Mouse (Mus musculus): ENCODE results near the gene Foxp1. TPM values are rescaled to one million over a fixed set of nuclear protein-coding genes. Genes with fewer than 3 reads are reported as not detected.

The Foxp1 gene
- polyA plus RNA-seq, 1 experiment from 2014 or later, result 70.4 TPM

GRCm38 (mm10) chr6:99013119-99013865 is 509.2 kb downstream of the Foxp1 start:
- Histone ChIP-seq H3K27ac (peak overlapping the region; percentile 61), H3K36me3 (peaks cover 8% of the 10 kb centered on the region), H3K27me3 (no peaks in the 10 kb centered on the region), H3K9ac (replicated peaks) (no peak overlapping the region), H3K9me3 (no peaks in the 10 kb centered on the region), H3K4me3 (replicated peaks) (no peak overlapping the region), H3K4me2 (replicated peaks) (peak overlapping the region; percentile 19; the same call in 1 of the 2 replicates), H3K4me1 (replicated peaks) (peaks cover 62% of the 10 kb centered on the region)
- 0 out of 2 replicates have a peak, but pooled peaks have one; percentile 31 for ATAC-seq
- 15% methylated on average over 14 of the region's 14 CpGs for WGBS

GRCm38 (mm10) chr6:99011895-99012584 is 510.5 kb downstream of the Foxp1 start:
- no peak for ATAC-seq
- H3K36me3 ChIP-seq, result peaks cover 20% of the 10 kb centered on the region
- 61% methylated on average over 8 of the region's 8 CpGs for WGBS
- H3K9me3 ChIP-seq, result no peaks in the 10 kb centered on the region
- 0 out of 2 replicates have a peak overlapping the region, but pooled peaks have one; percentile 61 for H3K27ac ChIP-seq
- H3K9ac ChIP-seq (replicated peaks), result no peak overlapping the region
- H3K4me3 ChIP-seq (replicated peaks), result no peak overlapping the region
- H3K4me1 ChIP-seq (replicated peaks), result peaks cover 53% of the 10 kb centered on the region
- H3K27me3 ChIP-seq, result no peaks in the 10 kb centered on the region
- H3K4me2 ChIP-seq (replicated peaks), result no peak overlapping the region

GRCm38 (mm10) chr6:99009771-99010170 is 512.8 kb downstream of the Foxp1 start:
- WGBS, result 26% methylated on average over 10 of the region's 10 CpGs
- ATAC-seq, result no peak

GRCm38 (mm10) chr6:99008565-99008964 is 514.0 kb downstream of the Foxp1 start:
- Histone ChIP-seq H3K9ac (replicated peaks) (no peak overlapping the region), H3K4me1 (replicated peaks) (peaks cover 54% of the 10 kb centered on the region), H3K4me3 (replicated peaks) (no peak overlapping the region), H3K27me3 (no peaks in the 10 kb centered on the region), H3K4me2 (replicated peaks) (no peak overlapping the region), H3K9me3 (no peaks in the 10 kb centered on the region), H3K36me3 (peaks cover 22% of the 10 kb centered on the region), H3K27ac (no peak overlapping the region)
- ATAC-seq, result no peak
- 97% methylated on average over 1 of the region's 1 CpGs for WGBS

More at GRCm38 (mm10) chr6:99009771-99010170, 512.8 kb downstream of the Foxp1 start:
- Histone ChIP-seq H3K9me3 (no peaks in the 10 kb centered on the region), H3K36me3 (peaks cover 22% of the 10 kb centered on the region), H3K9ac (replicated peaks) (no peak overlapping the region), H3K4me1 (replicated peaks) (peaks cover 58% of the 10 kb centered on the region), H3K27me3 (no peaks in the 10 kb centered on the region), H3K4me2 (replicated peaks) (no peak overlapping the region), H3K4me3 (replicated peaks) (no peak overlapping the region), H3K27ac (no peak overlapping the region)

GRCm38 (mm10) chr6:99007542-99007941 is 515.0 kb downstream of the Foxp1 start:
- H3K9ac ChIP-seq (replicated peaks), result no peak overlapping the region
- no peak overlapping the region for H3K4me2 ChIP-seq (replicated peaks)
- no peaks in the 10 kb centered on the region for H3K9me3 ChIP-seq
- no peak overlapping the region for H3K27ac ChIP-seq
- no peaks in the 10 kb centered on the region for H3K27me3 ChIP-seq
- WGBS, result 79% methylated on average over 6 of the region's 6 CpGs
- ATAC-seq, result no peak
- H3K36me3 ChIP-seq, result peaks cover 27% of the 10 kb centered on the region
- no peak overlapping the region for H3K4me3 ChIP-seq (replicated peaks)
- H3K4me1 ChIP-seq (replicated peaks), result peaks cover 47% of the 10 kb centered on the region

- no peak for ATAC-seq
- WGBS, result 39% methylated on average over 12 of the region's 12 CpGs
- H3K4me1 ChIP-seq (replicated peaks), result peaks cover 44% of the 10 kb centered on the region
- H3K4me2 ChIP-seq (replicated peaks), result no peak overlapping the region
- H3K27ac ChIP-seq, result peak overlapping the region; percentile 65; the same call in 1 of the 2 replicates
- no peaks in the 10 kb centered on the region for H3K27me3 ChIP-seq
- no peak overlapping the region for H3K9ac ChIP-seq (replicated peaks)
- no peak overlapping the region for H3K4me3 ChIP-seq (replicated peaks)
- H3K9me3 ChIP-seq, result no peaks in the 10 kb centered on the region
- peaks cover 27% of the 10 kb centered on the region for H3K36me3 ChIP-seq
Observed at GRCm38 (mm10) chr6:99004255-99004997, 518.1 kb downstream of the Foxp1 start.

- H3K27ac ChIP-seq, result no peak overlapping the region
- H3K4me1 ChIP-seq (replicated peaks), result peaks cover 53% of the 10 kb centered on the region
- H3K4me2 ChIP-seq (replicated peaks), result no peak overlapping the region
- WGBS, result 87% methylated on average over 15 of the region's 15 CpGs
- ATAC-seq, result no peak; the same call in 1 of the 2 replicates
- H3K9me3 ChIP-seq, result no peaks in the 10 kb centered on the region
- no peaks in the 10 kb centered on the region for H3K27me3 ChIP-seq
- H3K9ac ChIP-seq (replicated peaks), result no peak overlapping the region
- H3K4me3 ChIP-seq (replicated peaks), result no peak overlapping the region
- peaks cover 22% of the 10 kb centered on the region for H3K36me3 ChIP-seq
Observed at GRCm38 (mm10) chr6:99003108-99003709, 519.3 kb downstream of the Foxp1 start.

DNA sequence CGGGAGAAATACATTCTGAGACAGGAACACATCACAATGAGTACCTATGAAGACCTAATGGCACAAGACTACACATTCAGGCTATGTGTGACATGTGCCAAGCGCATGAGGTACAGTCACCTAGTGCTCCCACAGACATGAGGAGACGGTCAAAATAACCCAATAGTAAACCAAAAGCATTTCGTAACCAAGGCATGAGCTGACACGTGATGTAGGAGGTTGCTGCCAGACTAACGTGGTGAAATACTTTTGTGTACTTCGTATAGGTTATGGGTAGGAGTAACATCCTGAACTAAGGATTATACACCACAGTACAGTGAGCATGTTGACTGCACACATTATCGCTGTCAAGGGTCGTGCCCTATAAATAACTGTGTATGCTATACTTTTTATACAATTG is 520.9 kb downstream of the Foxp1 start:
- Histone ChIP-seq H3K9me3 (no peaks in the 10 kb centered on the region), H3K4me1 (replicated peaks) (peaks cover 53% of the 10 kb centered on the region), H3K27me3 (no peaks in the 10 kb centered on the region), H3K4me3 (replicated peaks) (no peak overlapping the region), H3K9ac (replicated peaks) (no peak overlapping the region), H3K4me2 (replicated peaks) (no peak overlapping the region), H3K36me3 (peaks cover 9% of the 10 kb centered on the region), H3K27ac (no peak overlapping the region)
- 96% methylated on average over 9 of the region's 9 CpGs for WGBS
- ATAC-seq, result no peak

DNA sequence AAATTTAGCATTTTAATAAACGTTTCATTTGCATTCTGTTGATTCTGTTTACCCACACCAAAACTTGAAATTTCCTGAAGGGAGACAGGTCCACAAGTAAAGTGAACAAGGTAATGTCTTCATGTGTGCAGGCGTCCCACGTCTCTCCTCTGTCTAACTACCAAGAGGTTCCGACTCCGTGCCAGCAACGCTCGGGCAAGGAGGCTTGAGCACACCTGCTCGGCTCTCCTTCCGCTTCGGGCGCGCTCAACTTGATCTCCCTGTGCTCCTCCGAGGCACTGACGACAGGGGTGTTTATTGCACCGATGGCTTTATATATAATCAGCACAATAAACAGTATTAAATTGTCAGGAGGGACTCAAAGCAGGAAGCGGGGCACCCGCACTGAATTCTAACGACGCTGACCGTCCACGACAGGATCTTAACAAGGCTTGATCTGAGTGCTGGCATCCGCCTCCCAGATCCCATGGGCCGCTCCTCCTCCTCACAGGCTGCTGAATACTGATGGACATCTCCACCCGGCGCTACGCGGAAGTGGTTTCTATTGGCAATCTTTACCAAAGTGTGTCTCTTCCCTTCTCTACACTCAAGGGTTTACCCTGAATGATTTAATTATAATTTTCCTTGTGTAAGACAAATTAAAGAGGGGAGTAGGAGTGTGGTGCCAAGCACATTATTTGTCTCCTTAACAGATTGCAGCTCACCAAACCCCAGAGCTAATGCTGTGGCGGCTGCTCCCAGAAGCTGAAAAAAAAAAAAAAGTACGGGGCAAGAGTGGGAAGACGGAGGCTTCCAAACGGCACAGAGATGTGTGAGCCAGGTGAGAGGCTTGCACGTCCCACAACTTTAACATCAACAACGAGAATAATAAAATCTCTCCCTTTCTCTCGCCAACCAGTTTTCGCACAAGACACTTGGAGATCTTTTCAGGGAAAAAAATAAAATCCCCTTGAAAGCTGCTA is 523.3 kb downstream of the Foxp1 start:
- WGBS, result 54% methylated on average over 35 of the region's 35 CpGs
- Histone ChIP-seq H3K9me3 (no peaks in the 10 kb centered on the region), H3K4me1 (replicated peaks) (peaks cover 55% of the 10 kb centered on the region), H3K9ac (replicated peaks) (peak overlapping the region; percentile 39; the same call in 1 of the 2 replicates), H3K27me3 (no peaks in the 10 kb centered on the region), H3K4me3 (replicated peaks) (peak overlapping the region; percentile 12; the same call in 1 of the 2 replicates), H3K27ac (peak overlapping the region; percentile 56; the same call in 1 of the 2 replicates), H3K36me3 (peaks cover 9% of the 10 kb centered on the region), H3K4me2 (replicated peaks) (peak overlapping the region; percentile 46)
- ATAC-seq, result peak; percentile 44; the same call in 1 of the 2 replicates

DNA sequence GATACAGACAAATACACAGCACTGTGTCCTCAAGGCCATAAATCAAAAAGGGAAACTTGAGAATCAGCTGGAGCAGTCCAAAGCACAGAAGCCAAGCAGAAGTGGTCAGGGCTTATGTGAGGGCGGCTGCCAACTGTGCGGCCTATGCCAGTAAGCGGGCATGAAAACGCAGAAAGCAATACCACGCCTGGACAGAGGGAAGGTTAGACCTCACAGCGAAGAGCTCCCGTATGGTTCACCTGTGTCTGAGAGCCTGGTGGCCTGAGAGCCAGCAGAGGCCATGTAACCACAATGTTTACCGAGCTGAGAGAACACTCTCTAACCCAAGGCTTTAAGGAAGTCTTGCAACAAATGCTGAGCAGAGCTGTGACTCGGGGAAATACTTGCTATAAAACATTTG is 524.8 kb downstream of the Foxp1 start:
- no peaks in the 10 kb centered on the region for H3K9me3 ChIP-seq
- H3K36me3 ChIP-seq, result peaks cover 6% of the 10 kb centered on the region
- no peak for ATAC-seq
- H3K4me2 ChIP-seq (replicated peaks), result no peak overlapping the region
- no peak overlapping the region for H3K9ac ChIP-seq (replicated peaks)
- H3K27ac ChIP-seq, result no peak overlapping the region
- H3K4me3 ChIP-seq (replicated peaks), result no peak overlapping the region
- 95% methylated on average over 9 of the region's 9 CpGs for WGBS
- peaks cover 61% of the 10 kb centered on the region for H3K4me1 ChIP-seq (replicated peaks)
- H3K27me3 ChIP-seq, result no peaks in the 10 kb centered on the region

- Histone ChIP-seq H3K27ac (no peak overlapping the region), H3K27me3 (no peaks in the 10 kb centered on the region), H3K9me3 (no peaks in the 10 kb centered on the region), H3K9ac (replicated peaks) (no peak overlapping the region), H3K4me1 (replicated peaks) (peaks cover 61% of the 10 kb centered on the region), H3K36me3 (no peaks in the 10 kb centered on the region), H3K4me3 (replicated peaks) (no peak overlapping the region), H3K4me2 (replicated peaks) (no peak overlapping the region)
- no peak for ATAC-seq
- WGBS, result 92% methylated on average over 2 of the region's 2 CpGs
Observed at GRCm38 (mm10) chr6:98996822-98997221, 525.7 kb downstream of the Foxp1 start.
